Mouse (Mus musculus): ENCODE measurements around the gene Aicda. TPM values are rescaled to one million over a fixed set of nuclear protein-coding genes. Genes with fewer than 3 reads are reported as not detected.
"Not testable (repeated sequence)": the region's sequence is repeated elsewhere in the genome, so short reads cannot be mapped to it uniquely, and the experiment has no call there.

Gene Aicda
- not detected for total RNA-seq (2021)
- long read RNA-seq, experiment 1: 0 reads
- long read RNA-seq, experiment 2: 0 reads

DNA sequence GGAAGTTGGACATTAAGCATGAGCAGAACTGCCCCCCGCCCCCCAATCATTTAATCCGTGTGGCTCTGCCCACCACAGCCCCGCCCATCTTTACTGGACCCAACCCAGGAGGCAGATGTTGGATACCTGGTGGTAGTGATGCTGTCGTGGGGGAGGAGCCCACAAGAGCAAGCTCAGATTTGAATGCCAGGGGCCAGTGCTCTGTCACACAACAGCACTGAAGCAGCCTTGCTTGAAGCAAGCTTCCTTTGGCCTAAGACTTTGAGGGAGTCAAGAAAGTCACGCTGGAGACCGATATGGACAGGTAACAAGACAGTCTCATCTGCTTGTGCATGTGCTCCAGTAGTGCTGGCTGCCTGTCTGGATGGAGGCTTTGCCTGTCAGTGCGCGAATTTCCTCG lies at the start of gene Aicda:
Aicda (plus strand) TSS at position 196 of the 400 bp plus-strand sequence.
- TF ChIP-seq CTCF (conservative IDR thresholded peaks at IDR 0.05): no peak
- DNase-seq (ENCODE audit: low spot score in 2 of 2): no peak
- H3K4me3 ChIP-seq: no peak within 1 kb of the TSS
- no peak within 1 kb of the TSS for H3K27ac ChIP-seq

DNA sequence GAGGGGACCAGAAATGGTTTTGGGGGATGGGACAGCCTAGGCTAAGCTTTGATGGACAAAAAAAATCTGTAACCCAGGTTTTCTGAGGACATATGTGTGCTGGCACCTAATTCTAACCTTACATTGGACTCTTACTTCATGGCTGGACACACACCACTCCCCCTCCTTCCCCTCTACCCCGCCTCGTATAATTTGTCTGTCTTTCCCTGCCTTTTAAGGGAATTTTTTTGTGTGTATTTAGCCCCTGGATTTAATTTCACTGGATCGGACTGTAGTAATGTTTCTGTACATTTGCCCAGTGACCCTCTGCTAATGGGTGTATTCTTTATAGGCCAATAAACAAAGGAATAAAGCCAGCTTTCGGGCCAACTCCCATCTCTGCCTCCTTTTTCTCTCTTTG lies 48.6 kb upstream of the Aicda start:
- H3K27ac ChIP-seq: no peak overlapping the region
- no peak overlapping the region for H3K4me3 ChIP-seq
- no peak for DNase-seq (ENCODE audit: low spot score in 2 of 2)
- no peak for TF ChIP-seq CTCF (conservative IDR thresholded peaks at IDR 0.05)

DNA sequence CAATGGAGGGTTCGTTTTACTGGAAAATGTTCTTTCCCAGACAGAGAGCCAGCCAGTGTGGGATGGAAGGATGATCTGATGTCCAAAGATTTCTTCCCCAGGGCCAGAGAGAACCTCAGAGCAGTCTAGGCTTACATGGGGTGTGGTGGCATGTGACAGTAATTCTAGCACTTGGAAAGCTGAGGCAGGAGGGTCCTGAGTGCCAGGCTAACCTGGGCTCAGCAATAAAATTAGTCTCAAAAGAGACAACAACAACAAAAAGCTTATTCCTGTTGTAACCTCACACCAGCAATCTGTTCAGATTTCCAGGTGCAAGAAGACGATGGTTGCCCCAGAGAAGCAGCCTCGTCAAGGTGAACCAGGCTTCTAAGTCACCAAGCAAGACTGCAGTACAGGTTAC lies 48.1 kb upstream of the Aicda start, which contains the start of gene Mfap5:
Mfap5 (plus strand) TSS at position 301 of the 400 bp plus-strand sequence.
- Histone ChIP-seq H3K4me3 (no peak within 1 kb of the TSS), H3K27ac (no peak within 1 kb of the TSS)
- no peak for TF ChIP-seq CTCF (conservative IDR thresholded peaks at IDR 0.05)
- no peak for DNase-seq (ENCODE audit: low spot score in 2 of 2)

DNA sequence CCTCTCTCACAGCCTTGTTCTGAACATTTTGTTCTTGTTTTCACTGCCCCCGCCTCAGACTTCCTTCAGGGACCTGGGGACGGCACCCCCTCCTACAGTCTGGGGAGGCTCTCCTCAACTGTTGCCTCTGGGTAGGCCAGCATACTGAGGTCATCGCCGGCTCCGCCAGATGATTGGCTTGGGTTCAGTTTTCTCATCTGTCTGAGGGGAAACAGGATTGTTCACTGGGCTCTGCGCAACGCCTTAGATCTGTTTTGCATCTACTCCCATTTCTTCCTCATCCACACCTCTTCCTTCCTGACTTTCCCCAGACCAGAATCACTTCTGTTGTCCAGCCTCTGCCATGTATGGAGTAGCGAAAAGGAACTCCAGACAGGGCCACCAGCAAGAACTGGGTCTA lies 45.1 kb upstream of the Aicda start:
- TF ChIP-seq CTCF (conservative IDR thresholded peaks at IDR 0.05): no peak
- H3K27ac ChIP-seq: no peak overlapping the region
- no peak for DNase-seq (ENCODE audit: low spot score in 2 of 2)
- no peak overlapping the region for H3K4me3 ChIP-seq

DNA sequence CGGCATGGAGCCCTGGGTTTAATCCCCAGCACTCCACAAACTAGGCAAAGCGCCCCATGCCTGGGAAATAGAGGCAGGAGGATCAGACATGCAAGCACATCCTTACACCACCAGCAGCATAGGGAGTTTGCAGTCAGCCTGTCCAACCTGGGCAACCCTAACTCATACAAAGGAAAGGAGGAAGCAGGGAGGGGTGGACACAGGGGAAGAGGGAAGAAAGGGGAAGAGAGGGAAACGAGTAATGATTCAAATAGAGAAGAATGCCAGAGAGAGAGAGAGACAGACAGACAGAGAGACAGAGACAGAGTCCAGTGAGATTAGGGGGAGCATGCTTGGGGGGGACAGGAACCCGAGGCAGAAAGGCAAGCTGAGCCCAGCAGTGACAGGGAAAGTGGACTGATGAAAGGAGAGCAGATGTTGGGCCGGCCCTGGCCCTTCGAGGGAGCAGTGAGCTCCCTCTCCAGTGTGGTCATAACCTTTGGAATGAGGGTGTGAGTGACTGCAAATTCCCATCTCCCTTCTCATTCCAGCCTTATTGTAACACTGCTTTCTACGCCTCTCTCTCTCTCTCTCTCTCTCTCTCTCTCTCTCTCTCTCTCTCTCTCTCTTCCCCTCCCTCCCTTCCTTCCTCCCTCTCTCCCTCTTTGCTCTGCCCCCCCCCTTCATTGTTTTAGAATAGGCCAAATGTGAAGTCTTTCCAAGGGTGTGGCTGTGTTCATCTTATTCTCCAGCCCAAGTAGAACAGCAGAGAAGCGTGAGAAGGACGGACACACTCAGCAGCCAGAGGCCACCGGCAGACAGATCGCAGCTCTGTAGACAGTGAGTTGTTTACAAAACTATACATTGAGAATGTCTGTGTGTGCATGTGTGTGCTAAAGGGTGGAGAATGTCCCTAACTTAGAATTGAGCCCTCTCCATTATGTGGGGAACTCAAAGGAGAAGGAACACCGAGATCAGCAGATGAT lies 40.4 kb upstream of the Aicda start:
- DNase-seq (ENCODE audit: low spot score in 2 of 2): no peak

DNA sequence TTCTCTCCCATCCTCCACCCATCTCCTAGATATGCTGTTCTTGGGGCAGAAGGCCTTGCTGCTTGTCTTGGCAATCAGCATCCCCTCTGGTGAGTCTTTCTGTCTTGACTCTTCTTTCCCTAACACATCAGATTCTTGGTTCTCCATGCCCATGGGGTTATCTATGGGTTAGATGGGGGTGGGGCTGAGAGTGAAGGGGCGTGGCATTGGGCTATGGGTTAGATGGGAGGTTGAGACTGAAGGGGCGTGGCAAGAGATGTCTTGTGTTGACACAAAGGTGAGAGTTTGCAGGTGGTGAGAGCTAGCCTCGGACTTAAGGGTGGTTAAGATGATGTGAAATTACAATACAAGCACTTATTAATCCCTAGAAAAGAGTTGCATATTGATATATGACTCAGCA lies 39.3 kb upstream of the Aicda start:
- TF ChIP-seq CTCF (conservative IDR thresholded peaks at IDR 0.05): no peak
- no peak overlapping the region for H3K27ac ChIP-seq
- no peak for DNase-seq (ENCODE audit: low spot score in 2 of 2)
- no peak overlapping the region for H3K4me3 ChIP-seq

More for the DNA sequence above, 40.4 kb upstream of the Aicda start:
- H3K27ac ChIP-seq: no peak overlapping the region
- no peak overlapping the region for H3K4me3 ChIP-seq
- no peak for TF ChIP-seq CTCF (conservative IDR thresholded peaks at IDR 0.05)

DNA sequence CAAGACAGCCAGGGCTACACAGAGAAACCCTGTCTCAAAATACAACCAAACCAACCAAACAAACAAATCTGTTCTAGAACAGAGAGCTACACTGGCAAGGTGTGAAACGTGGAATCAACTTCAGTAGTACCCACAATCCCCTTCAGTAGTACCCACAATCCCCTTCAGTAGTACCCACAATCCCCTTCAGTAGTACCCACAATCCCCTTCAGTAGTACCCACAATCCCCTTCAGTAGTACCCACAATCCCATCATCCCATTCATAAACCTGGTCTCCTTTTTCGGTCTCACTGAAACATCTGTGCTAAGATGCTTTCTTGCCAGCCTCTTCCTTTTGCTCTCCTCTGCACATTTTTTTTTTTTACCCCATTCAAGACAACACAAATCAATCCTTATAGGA lies 37.8 kb upstream of the Aicda start:
- H3K27ac ChIP-seq; H3K4me3 ChIP-seq; DNase-seq (ENCODE audit: low spot score in 2 of 2): not testable (repeated sequence)

DNA sequence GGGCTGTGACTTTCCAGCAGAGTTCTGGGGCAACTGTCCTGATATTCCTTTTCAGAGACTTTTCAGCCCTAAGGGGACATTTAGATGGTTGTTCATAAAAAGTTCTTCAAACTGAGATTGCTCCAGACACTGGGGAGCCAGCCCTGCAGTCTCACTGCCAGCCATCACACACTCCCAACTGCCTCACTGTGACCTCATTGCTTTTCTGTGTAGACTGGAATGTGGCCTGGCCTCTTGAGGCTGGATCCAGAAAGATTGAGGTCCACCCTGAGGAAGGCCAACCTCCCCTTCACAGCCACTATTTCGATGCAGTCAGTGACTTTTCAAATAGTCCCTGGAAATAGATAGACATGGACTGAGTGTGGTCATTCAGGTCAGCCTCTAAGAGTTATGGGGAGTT lies 35.9 kb upstream of the Aicda start:
- no peak for DNase-seq (ENCODE audit: low spot score in 2 of 2)
- no peak for TF ChIP-seq CTCF (conservative IDR thresholded peaks at IDR 0.05)
- Histone ChIP-seq H3K27ac (no peak overlapping the region), H3K4me3 (no peak overlapping the region)

DNA sequence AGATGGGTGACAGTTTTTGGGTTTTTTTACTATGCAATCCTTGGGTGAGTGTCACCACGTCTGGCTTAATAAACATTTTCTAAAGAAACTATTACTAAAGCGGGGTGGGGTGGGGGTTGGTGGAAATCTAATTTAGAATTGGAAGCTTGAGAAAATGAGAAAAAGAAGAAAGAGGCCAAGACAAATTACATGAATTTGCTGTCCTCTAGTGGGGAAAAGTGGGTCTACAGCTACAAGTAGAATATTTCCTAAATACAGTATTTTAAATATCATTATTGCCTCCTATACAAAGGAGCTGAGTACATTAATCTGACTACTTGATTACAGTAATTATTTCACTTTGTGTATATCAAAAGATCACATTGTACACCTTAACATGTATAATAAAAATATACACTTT lies 34.2 kb upstream of the Aicda start:
- no peak overlapping the region for H3K27ac ChIP-seq
- DNase-seq (ENCODE audit: low spot score in 2 of 2): peak; percentile 26 to 35
- TF ChIP-seq CTCF (conservative IDR thresholded peaks at IDR 0.05): peak; percentile 95
- H3K4me3 ChIP-seq: no peak overlapping the region

DNA sequence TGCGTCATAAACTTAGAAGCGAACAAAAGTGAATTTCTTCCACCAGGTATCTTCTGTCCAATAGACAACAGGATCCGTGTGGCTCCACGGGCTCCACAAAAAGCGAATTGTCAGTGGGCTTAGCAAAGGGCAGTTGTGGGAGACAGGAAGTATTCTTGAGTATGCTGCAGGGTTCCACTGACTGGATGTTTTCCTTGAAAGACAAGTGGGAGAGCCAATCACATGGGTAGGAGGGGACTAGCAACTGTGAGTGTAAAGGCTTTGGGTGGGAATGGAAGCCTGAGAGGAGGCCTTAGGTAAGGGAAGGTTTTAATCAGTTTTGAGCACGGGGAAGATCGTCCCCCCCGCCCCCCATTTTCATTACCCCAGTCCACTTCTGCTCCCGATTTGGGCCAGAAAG lies 31.0 kb upstream of the Aicda start:
- Histone ChIP-seq H3K4me3 (no peak overlapping the region), H3K27ac (no peak overlapping the region)
- no peak for TF ChIP-seq CTCF (conservative IDR thresholded peaks at IDR 0.05)
- peak in 1 of 2 experiments; percentile 15 for DNase-seq (ENCODE audit: low spot score in 2 of 2)

DNA sequence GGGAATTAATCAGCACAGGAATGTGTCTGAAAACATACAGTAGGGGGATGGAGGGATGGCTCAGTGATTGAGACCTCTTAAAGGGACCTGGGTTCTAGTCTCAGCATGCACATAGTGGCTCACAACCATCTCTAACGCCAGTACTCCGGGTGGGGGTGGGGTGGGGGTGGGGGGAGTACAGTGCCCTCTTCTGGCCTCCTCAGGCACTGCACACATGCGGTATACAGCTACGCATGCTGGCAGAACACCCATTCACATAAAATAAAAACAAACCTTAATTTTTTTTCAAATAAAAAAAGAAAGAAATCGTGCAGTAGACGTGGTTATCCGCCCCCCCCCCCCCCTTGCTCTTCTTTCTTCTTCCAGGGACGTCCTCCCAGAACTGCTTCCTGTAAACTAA lies 30.3 kb upstream of the Aicda start:
- no peak for DNase-seq (ENCODE audit: low spot score in 2 of 2)
- Histone ChIP-seq H3K4me3 (no peak overlapping the region), H3K27ac (no peak overlapping the region)
- TF ChIP-seq CTCF (conservative IDR thresholded peaks at IDR 0.05): peak; percentile 26

DNA sequence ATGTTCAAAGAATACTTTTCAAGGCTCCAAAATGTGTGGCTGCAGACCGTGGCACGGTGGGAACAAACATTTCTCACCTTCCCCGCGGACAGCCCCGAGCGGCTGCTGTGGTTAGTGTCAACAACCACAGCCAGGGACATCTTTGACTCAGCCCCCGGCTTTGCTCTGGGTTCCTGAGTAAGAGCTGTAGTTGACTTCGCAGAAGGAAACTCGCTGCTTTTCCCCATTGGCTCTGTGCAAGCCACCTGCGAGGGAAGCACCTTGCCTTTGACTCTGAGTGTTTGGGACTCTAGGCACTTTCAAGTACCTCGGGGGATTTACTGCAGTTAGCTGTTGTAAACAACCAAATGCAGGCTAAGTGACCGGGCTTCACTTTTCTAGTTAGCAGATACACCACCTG lies 26.0 kb upstream of the Aicda start:
- DNase-seq (ENCODE audit: low spot score in 2 of 2): no peak
- Histone ChIP-seq H3K27ac (no peak overlapping the region), H3K4me3 (no peak overlapping the region)
- no peak for TF ChIP-seq CTCF (conservative IDR thresholded peaks at IDR 0.05)

DNA sequence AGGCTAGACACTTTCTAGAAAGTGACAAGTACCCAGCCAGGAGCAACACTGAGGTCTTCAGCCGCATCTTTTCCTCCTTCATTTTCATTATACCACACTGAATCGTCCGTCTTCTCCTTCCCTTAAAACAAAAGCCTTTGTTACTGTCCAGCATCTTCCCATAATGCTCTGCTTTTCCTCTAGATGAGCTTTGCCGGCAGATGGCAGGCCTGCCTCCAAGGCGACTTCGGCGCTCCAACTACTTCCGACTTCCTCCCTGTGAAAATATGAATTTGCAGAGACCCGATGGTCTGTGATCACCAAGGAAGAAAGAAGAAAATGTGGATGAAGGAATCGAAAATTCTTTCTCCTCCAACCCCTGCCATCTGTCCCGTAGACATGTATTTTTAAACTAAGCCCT lies 25.5 kb upstream of the Aicda start:
- H3K4me3 ChIP-seq: no peak overlapping the region
- peak; percentile 25; the same call in 1 of the 2 replicates for TF ChIP-seq CTCF (conservative IDR thresholded peaks at IDR 0.05)
- no peak for DNase-seq (ENCODE audit: low spot score in 2 of 2)
- H3K27ac ChIP-seq: no peak overlapping the region

Data from layer of hippocampus, adult 2 months (tissue).